Mouse (Mus musculus) midbrain, postnatal 0 days (tissue): ENCODE measurements around the gene Bcas3. TPM values are rescaled to one million over a fixed set of nuclear protein-coding genes. Genes with fewer than 3 reads are reported as not detected.

ENCODE experiments used
- ATAC-seq: fragments of 200-750 bp; cut with Nextera tagmentation; 2 replicates; pipeline ENCODE4 v1.8.0; 2017; ENCODE audit warnings: moderate number of reproducible peaks, mild to moderate bottlenecking, moderate TSS enrichment, moderate library complexity; ENCODE audit not compliant: low FRiP score
- DNase-seq: peaks from one replicate; pipeline ENCODE4 v3.0.0-alpha.2; 2015; ENCODE audit warnings: low spot score
- H3K27ac ChIP-seq: fragments of 300-500 bp; sonication (generic); 2 replicates; pipeline ENCODE4 v1.5.1; 2014; ENCODE audit warnings: low read depth, mild to moderate bottlenecking, low read length, mixed read lengths
- H3K27me3 ChIP-seq: fragments of 300-500 bp; sonication (generic); 2 replicates; pipeline ENCODE4 v1.6.1; 2014; ENCODE audit warnings: low read length, control low read depth, mixed read lengths; ENCODE audit not compliant: insufficient read depth
- H3K36me3 ChIP-seq: fragments of 300-500 bp; sonication (generic); 2 replicates; pipeline ENCODE4 v1.6.1; 2014; ENCODE audit warnings: low read length, control low read depth, mixed read lengths; ENCODE audit not compliant: insufficient read depth
- H3K4me1 ChIP-seq: fragments of 300-500 bp; sonication (generic); 2 replicates; pipeline ENCODE4 v1.6.1; 2014; ENCODE audit warnings: mild to moderate bottlenecking, control low read depth, antibody characterized with exemption, low read length, mixed read lengths; ENCODE audit not compliant: insufficient read depth
- H3K4me2 ChIP-seq: fragments of 300-500 bp; sonication (generic); 2 replicates; pipeline ENCODE4 v1.6.1; 2014; ENCODE audit warnings: low read depth, mild to moderate bottlenecking, low read length, mixed read lengths; ENCODE audit not compliant: poor library complexity, severe bottlenecking
- H3K4me3 ChIP-seq: fragments of 300-500 bp; sonication (generic); 2 replicates; pipeline ENCODE4 v1.5.1; 2014; ENCODE audit warnings: low read depth, mild to moderate bottlenecking, low read length, moderate library complexity
- H3K9ac ChIP-seq: fragments of 300-500 bp; sonication (generic); replicated peaks from 2 replicates; pipeline ENCODE4 v1.6.1; 2014; ENCODE audit warnings: mild to moderate bottlenecking, low read length, moderate library complexity, mixed read lengths; ENCODE audit not compliant: poor library complexity, severe bottlenecking
- H3K9me3 ChIP-seq: fragments of 300-500 bp; sonication (generic); 2 replicates; pipeline ENCODE4 v1.6.1; 2016; ENCODE audit warnings: low read length, control low read depth
- CTCF ChIP-seq: IDR thresholded peaks from 2 replicates; pipeline ENCODE4 v1.5.1; 2016; ENCODE audit warnings: antibody characterized with exemption, mild to moderate bottlenecking
- WGBS: fragments of 180-500 bp; shearing (Covaris S2); extraction: QIAGEN DNeasy Blood & Tissue Kit; methylation state at CpG from one replicate; pipeline ENCODE4 v1.1.7; 2014; 5-methylcytosine and 5-hydroxymethylcytosine counted together
- polyA plus RNA-seq: library from polyadenylated mRNA; unstranded; fragments of >200 nt; fragmentation: Nextera tagmentation; extraction: Ambion mirVana; gene quantifications from 2 replicates; pipeline ENCODE4 v1.2.1, GENCODE M21; 2015
- total RNA-seq: library from RNA; depleted of rRNA; stranded (reverse); fragments of >200 nt; gene quantifications from 2 replicates; pipeline ENCODE4 v1.2.3, GENCODE M21; 2014

The Bcas3 gene
- total and polyA plus RNA-seq, 2 experiments from 2014 or later, result 28.4 to 34.7 TPM

- no peaks in the 10 kb centered on the region for H3K4me1 ChIP-seq
- TF ChIP-seq CTCF, result no peak
- H3K4me3 ChIP-seq, result no peak overlapping the region
- H3K9ac ChIP-seq, result no peak overlapping the region
- WGBS, result 77% methylated on average over 6 of the region's 6 CpGs
- no peak overlapping the region for H3K27ac ChIP-seq
- H3K36me3 ChIP-seq, result no peaks in the 10 kb centered on the region
- no peak overlapping the region for H3K4me2 ChIP-seq
- no peaks in the 10 kb centered on the region for H3K9me3 ChIP-seq
- ATAC-seq, result no peak
- no peak for DNase-seq
- no peaks in the 10 kb centered on the region for H3K27me3 ChIP-seq
Observed at GRCm38 (mm10) chr11:85774707-85775106, 421.7 kb downstream of the Bcas3 start.

- no peak overlapping the region for H3K9ac ChIP-seq
- no peak overlapping the region for H3K27ac ChIP-seq
- no peak for ATAC-seq
- H3K27me3 ChIP-seq, result no peaks in the 10 kb centered on the region
- H3K4me2 ChIP-seq, result no peak overlapping the region
- H3K9me3 ChIP-seq, result no peaks in the 10 kb centered on the region
- H3K4me1 ChIP-seq, result no peaks in the 10 kb centered on the region
- DNase-seq, result no peak
- 69% methylated on average over 7 of the region's 7 CpGs for WGBS
- H3K36me3 ChIP-seq, result no peaks in the 10 kb centered on the region
- TF ChIP-seq CTCF, result no peak
- H3K4me3 ChIP-seq, result no peak overlapping the region
Observed at GRCm38 (mm10) chr11:85775492-85775891, 422.5 kb downstream of the Bcas3 start.

- 79% methylated on average over 7 of the region's 7 CpGs for WGBS
- DNase-seq, result no peak
- Histone ChIP-seq H3K4me1 (no peaks in the 10 kb centered on the region), H3K4me2 (no peak overlapping the region), H3K27ac (no peak overlapping the region), H3K27me3 (no peaks in the 10 kb centered on the region), H3K9me3 (no peaks in the 10 kb centered on the region), H3K9ac (no peak overlapping the region), H3K36me3 (no peaks in the 10 kb centered on the region), H3K4me3 (no peak overlapping the region)
- no peak for TF ChIP-seq CTCF
- ATAC-seq, result no peak
Observed at GRCm38 (mm10) chr11:85776861-85777360, 423.9 kb downstream of the Bcas3 start.

- no peaks in the 10 kb centered on the region for H3K27me3 ChIP-seq
- ATAC-seq, result no peak
- no peak for DNase-seq
- H3K27ac ChIP-seq, result no peak overlapping the region
- H3K4me1 ChIP-seq, result no peaks in the 10 kb centered on the region
- TF ChIP-seq CTCF, result no peak
- H3K36me3 ChIP-seq, result no peaks in the 10 kb centered on the region
- H3K9ac ChIP-seq, result no peak overlapping the region
- no peak overlapping the region for H3K4me2 ChIP-seq
- no peaks in the 10 kb centered on the region for H3K9me3 ChIP-seq
- H3K4me3 ChIP-seq, result no peak overlapping the region
- 90% methylated on average over 2 of the region's 2 CpGs for WGBS
Observed at GRCm38 (mm10) chr11:85777950-85778349, 425.0 kb downstream of the Bcas3 start.

GRCm38 (mm10) chr11:85780303-85780702, 427.3 kb downstream of the Bcas3 start:
- no peak for DNase-seq

GRCm38 (mm10) chr11:85786113-85786718, 433.2 kb downstream of the Bcas3 start:
- Histone ChIP-seq H3K9me3 (no peaks in the 10 kb centered on the region), H3K36me3 (no peaks in the 10 kb centered on the region), H3K4me2 (no peak overlapping the region), H3K4me1 (no peaks in the 10 kb centered on the region), H3K9ac (no peak overlapping the region), H3K27me3 (no peaks in the 10 kb centered on the region), H3K4me3 (no peak overlapping the region), H3K27ac (no peak overlapping the region)
- WGBS, result 77% methylated on average over 3 of the region's 3 CpGs
- peak; percentile 66 for TF ChIP-seq CTCF
- DNase-seq (peak; percentile 69), ATAC-seq (no peak)

More at GRCm38 (mm10) chr11:85780303-85780702, 427.3 kb downstream of the Bcas3 start:
- no peak for TF ChIP-seq CTCF
- no peaks in the 10 kb centered on the region for H3K9me3 ChIP-seq
- ATAC-seq, result no peak
- H3K36me3 ChIP-seq, result no peaks in the 10 kb centered on the region
- H3K4me3 ChIP-seq, result no peak overlapping the region
- no peak overlapping the region for H3K27ac ChIP-seq
- WGBS, result 66% methylated on average over 4 of the region's 4 CpGs
- H3K4me1 ChIP-seq, result no peaks in the 10 kb centered on the region
- no peak overlapping the region for H3K4me2 ChIP-seq
- H3K9ac ChIP-seq, result no peak overlapping the region
- H3K27me3 ChIP-seq, result no peaks in the 10 kb centered on the region
